Mouse (Mus musculus) liver, embryonic 14.5 days (tissue): ENCODE data around the gene Ptp4a2. TPM values are rescaled to one million over a fixed set of nuclear protein-coding genes. Genes with fewer than 3 reads are reported as not detected.

Source experiments
- ATAC-seq: fragments of 200-750 bp; cut with Nextera tagmentation; 2 replicates; pipeline ENCODE4 v1.8.0; 2017; ENCODE audit warnings: moderate number of reproducible peaks, mild to moderate bottlenecking, moderate library complexity; ENCODE audit not compliant: insufficient read depth
- DNase-seq, 3 experiments: peaks; one replicate each; pipeline ENCODE4 v3.0.0-alpha.2; 2012 to 2013; ENCODE audit warnings: low read depth in 3 of 3, low spot score in 3 of 3
- H3K27ac ChIP-seq: fragments of 300-500 bp; sonication (generic); 2 replicates; pipeline ENCODE4 v1.5.1; 2014; ENCODE audit warnings: moderate library complexity, mild to moderate bottlenecking, control low read depth, inconsistent platforms
- H3K27me3 ChIP-seq: fragments of 300-500 bp; sonication (generic); 2 replicates; pipeline ENCODE4 v1.6.1; 2014; ENCODE audit warnings: mild to moderate bottlenecking, low read length, moderate library complexity; ENCODE audit not compliant: control insufficient read depth, insufficient read depth
- H3K36me3 ChIP-seq: fragments of 300-500 bp; sonication (generic); replicated peaks from 2 replicates; pipeline ENCODE4 v1.6.1; 2014; ENCODE audit warnings: low read depth; ENCODE audit not compliant: control insufficient read depth, insufficient read depth
- H3K4me1 ChIP-seq, 2 experiments: fragments of 200-500 bp in 1 of 2; fragments of 300-500 bp in 1 of 2; sonication (generic) in 1 of 2; replicated peaks; 2 replicates each; pipeline ENCODE4 v1.6.1; 2012 to 2014; ENCODE audit warnings: antibody characterized with exemption in 1 of 2, inconsistent platforms in 1 of 2, low read length in 1 of 2; ENCODE audit not compliant: control insufficient read depth in 2 of 2, insufficient read depth in 2 of 2
- H3K4me2 ChIP-seq: fragments of 300-500 bp; sonication (generic); 2 replicates; pipeline ENCODE4 v1.6.1; 2014; ENCODE audit warnings: low read depth, mild to moderate bottlenecking, control low read depth, moderate library complexity
- H3K4me3 ChIP-seq, 2 experiments: fragments of 200-500 bp in 1 of 2; fragments of 300-500 bp in 1 of 2; sonication (generic) in 1 of 2; 2 replicates each; pipeline ENCODE4 v1.5.1; 2012 to 2014; ENCODE audit warnings: low read depth in 2 of 2, low read length in 2 of 2, mild to moderate bottlenecking in 2 of 2, control low read depth in 1 of 2, inconsistent platforms in 1 of 2, moderate library complexity in 1 of 2; ENCODE audit not compliant: insufficient read depth in 1 of 2
- H3K9ac ChIP-seq: fragments of 300-500 bp; sonication (generic); replicated peaks from 2 replicates; pipeline ENCODE4 v1.6.1; 2014; ENCODE audit warnings: mild to moderate bottlenecking, control low read depth, moderate library complexity
- H3K9me3 ChIP-seq: fragments of 300-500 bp; sonication (generic); 2 replicates; pipeline ENCODE4 v1.6.1; 2016; ENCODE audit warnings: low read length, mixed read lengths; ENCODE audit not compliant: control insufficient read depth
- CTCF ChIP-seq: IDR thresholded peaks from 2 replicates; pipeline ENCODE4 v1.5.1; 2016; ENCODE audit warnings: antibody characterized with exemption, low read depth, control low read depth
- EP300 ChIP-seq: IDR thresholded peaks from 2 replicates; pipeline ENCODE4 v1.6.1; 2016; ENCODE audit warnings: antibody characterized with exemption, low read depth
- WGBS: fragments of 180-500 bp; shearing (Covaris S2); extraction: QIAGEN DNeasy Blood & Tissue Kit; methylation state at CpG from one replicate; pipeline ENCODE4 v1.1.7; 2014; ENCODE audit not compliant: insufficient replicate concordance; 5-methylcytosine and 5-hydroxymethylcytosine counted together
- polyA plus RNA-seq, 2 experiments: library from polyadenylated mRNA; depleted of rRNA in 1 of 2; stranded (reverse) in 1 of 2; unstranded in 1 of 2; fragments of >200 nt; fragmentation: Nextera tagmentation in 1 of 2; extraction: Ambion mirVana in 1 of 2; gene quantifications; 2 replicates each; pipeline versions ENCODE4 v1.2.1 to v1.2.3; 2012 to 2014

The Ptp4a2 gene
- polyA plus RNA-seq, 2 experiments: 42.2 to 150 TPM

- Histone ChIP-seq H3K9ac (no peak overlapping the region), H3K4me2 (no peak overlapping the region), H3K27ac (no peak overlapping the region), H3K4me3 (no peak overlapping the region), H3K4me1 (peaks cover 0 to 28% of the 10 kb centered on the region in 2 experiments; a peak in 2 of 4 replicates), H3K9me3 (no peaks in the 10 kb centered on the region), H3K27me3 (no peaks in the 10 kb centered on the region), H3K36me3 (no peaks in the 10 kb centered on the region)
- TF ChIP-seq EP300 (no peak), CTCF (no peak)
- ATAC-seq (no peak), DNase-seq (no peak)
- WGBS: 67% methylated on average over 7 of the region's 7 CpGs
Observed at GRCm38 (mm10) chr4:129880615-129881014, 69.6 kb downstream of the Ptp4a2 start.

- WGBS: 27% methylated on average over 3 of the region's 3 CpGs
- ATAC-seq (no peak), DNase-seq (no peak)
- no peaks in the 10 kb centered on the region for H3K36me3 ChIP-seq
- no peaks in the 10 kb centered on the region for H3K9me3 ChIP-seq
- H3K9ac ChIP-seq: no peak overlapping the region
- H3K27me3 ChIP-seq: no peaks in the 10 kb centered on the region
- no peak overlapping the region for H3K4me3 ChIP-seq
- H3K27ac ChIP-seq: no peak overlapping the region
- TF ChIP-seq CTCF (no peak), EP300 (no peak)
- H3K4me1 ChIP-seq: peaks cover 0 to 26% of the 10 kb centered on the region in 2 experiments; a peak in 2 of 4 replicates
- no peak overlapping the region for H3K4me2 ChIP-seq
Observed at GRCm38 (mm10) chr4:129881661-129882060, 70.6 kb downstream of the Ptp4a2 start.

- 6% methylated on average over 11 of the region's 11 CpGs for WGBS
- no peak overlapping the region for H3K9ac ChIP-seq
- ATAC-seq: peak; percentile 41; the same call in 1 of the 2 replicates
- no peaks in the 10 kb centered on the region for H3K9me3 ChIP-seq
- peaks cover 0 to 17% of the 10 kb centered on the region in 2 experiments; a peak in 2 of 4 replicates for H3K4me1 ChIP-seq
- H3K4me2 ChIP-seq: peak overlapping the region; percentile 52
- H3K36me3 ChIP-seq: no peaks in the 10 kb centered on the region
- H3K27me3 ChIP-seq: no peaks in the 10 kb centered on the region
- H3K27ac ChIP-seq: no peak overlapping the region
- H3K4me3 ChIP-seq: peak overlapping the region in 1 of 2 experiments; percentile 18; a peak in 1 of 4 replicates
- no peak for TF ChIP-seq CTCF
- no peak for TF ChIP-seq EP300
- DNase-seq: peak; percentile 35 to 41 (median 38)
Observed at GRCm38 (mm10) chr4:129882555-129883293, 71.7 kb downstream of the Ptp4a2 start.

- no peaks in the 10 kb centered on the region for H3K27me3 ChIP-seq
- H3K27ac ChIP-seq: no peak overlapping the region
- WGBS: 56% methylated on average over 12 of the region's 12 CpGs
- H3K9me3 ChIP-seq: no peaks in the 10 kb centered on the region
- H3K9ac ChIP-seq: no peak overlapping the region
- TF ChIP-seq CTCF: no peak
- TF ChIP-seq EP300: no peak
- peaks cover 0 to 14% of the 10 kb centered on the region in 2 experiments; a peak in 2 of 4 replicates for H3K4me1 ChIP-seq
- DNase-seq (no peak), ATAC-seq (no peak)
- H3K4me3 ChIP-seq: no peak overlapping the region
- H3K4me2 ChIP-seq: no peak overlapping the region
- H3K36me3 ChIP-seq: no peaks in the 10 kb centered on the region
Observed at GRCm38 (mm10) chr4:129884041-129884930, 73.3 kb downstream of the Ptp4a2 start.

- TF ChIP-seq CTCF (no peak), EP300 (no peak)
- Histone ChIP-seq H3K27ac (no peak overlapping the region), H3K9me3 (no peaks in the 10 kb centered on the region), H3K4me1 (no peaks in the 10 kb centered on the region), H3K27me3 (no peaks in the 10 kb centered on the region), H3K4me3 (no peak overlapping the region), H3K36me3 (no peaks in the 10 kb centered on the region), H3K4me2 (no peak overlapping the region), H3K9ac (no peak overlapping the region)
- no peak for DNase-seq
- ATAC-seq: no peak
- WGBS: 66% methylated on average over 10 of the region's 10 CpGs
Observed at GRCm38 (mm10) chr4:129889661-129890060, 78.6 kb downstream of the Ptp4a2 start.
